Mouse (Mus musculus) MEL (cell line): ENCODE data around the gene Mfsd4b5.

Experiments
- BHLHE40 ChIP-seq: IDR thresholded peaks from 2 replicates; pipeline ENCODE4 v1.6.1; 2012; ENCODE audit warnings: low read depth, mild to moderate bottlenecking, inconsistent platforms, low read length, improper control_type of control experiment, borderline replicate concordance
- CHD2 ChIP-seq: IDR thresholded peaks from 2 replicates; pipeline ENCODE4 v1.6.1; 2011; ENCODE audit warnings: low read length, improper control_type of control experiment
- CTCF ChIP-seq, 3 experiments: IDR thresholded peaks in 2 of 3; conservative IDR thresholded peaks in 1 of 3; 2 replicates each; pipeline ENCODE4 v1.5.1; 2011 to 2012; ENCODE audit warnings: low read length in 3 of 3, low read depth in 2 of 3, mild to moderate bottlenecking in 2 of 3, improper control_type of control experiment in 1 of 3, inconsistent platforms in 1 of 3, mixed read lengths in 1 of 3, moderate library complexity in 1 of 3; ENCODE audit not compliant: control insufficient read depth in 1 of 3, insufficient read depth in 1 of 3, poor library complexity in 1 of 3, severe bottlenecking in 1 of 3
- HCFC1 ChIP-seq: IDR thresholded peaks from 2 replicates; pipeline ENCODE4 v1.6.1; 2012; ENCODE audit warnings: low read depth, mild to moderate bottlenecking, inconsistent platforms, low read length, improper control_type of control experiment, moderate library complexity
- ZMIZ1 ChIP-seq: IDR thresholded peaks from 2 replicates; pipeline ENCODE4 v1.6.1; 2012; ENCODE audit warnings: low read depth, mild to moderate bottlenecking, inconsistent platforms, low read length, improper control_type of control experiment, moderate library complexity

- TF ChIP-seq CHD2 = no peak
- TF ChIP-seq BHLHE40 = no peak
- no peak for TF ChIP-seq CTCF (IDR thresholded peaks at IDR 0.05 in 2 of 3, conservative IDR thresholded peaks at IDR 0.05 in 1 of 3; ENCODE audit: control insufficient read depth in 1 of 3, insufficient read depth in 1 of 3, low read depth in 2 of 3, low read length in 3 of 3, poor library complexity in 1 of 3, severe bottlenecking in 1 of 3)
- no peak for TF ChIP-seq ZMIZ1
- no peak for TF ChIP-seq HCFC1
Measured at GRCm38 (mm10) chr10:39967512-39967911, 18.9 kb downstream of the Mfsd4b5 start.
